Mouse (Mus musculus) monocyte, adult 5-6 weeks (primary cell): ENCODE measurements at regions not wholly inside any gene's neighbourhood (a gene's known extent, or its start where the extent isn't known, plus 50 kb on each side); places are given as distances from the start of the nearest gene placed in this dataset.

Experiments used
- ATAC-seq: fragments of 153-309, 156-312 bp; replicated peaks from 2 replicates; pipeline ENCODE4 v1.8.0; 2017; ENCODE audit warnings: mild to moderate bottlenecking; ENCODE audit not compliant: low TSS enrichment, insufficient number of reproducible peaks, severe bottlenecking, poor library complexity, low FRiP score

- no peak for ATAC-seq
Observed at GRCm38 (mm10) chr17:43206701-43207470, 63.2 kb upstream of the Adgrf1 start.

GRCm38 (mm10) chr17:43209727-43210126 is 60.4 kb upstream of the Adgrf1 start:
- no peak for ATAC-seq

GRCm38 (mm10) chr17:43214038-43214437 is 56.1 kb upstream of the Adgrf1 start:
- peak; percentile 16; the same call in 1 of the 2 replicates for ATAC-seq

- no peak for ATAC-seq
Observed at GRCm38 (mm10) chr17:43219636-43220035, 50.5 kb upstream of the Adgrf1 start.
